Mouse (Mus musculus): ENCODE measurements around the gene Lpcat2b.

Gene Lpcat2b

GRCm38 (mm10) chr5:107447977-107448376 is 16.6 kb downstream of the Lpcat2b start:
- DNase-seq (ENCODE audit: low spot score): no peak

- DNase-seq (ENCODE audit: low spot score): no peak
Observed at GRCm38 (mm10) chr5:107448784-107449183, 17.4 kb downstream of the Lpcat2b start.

GRCm38 (mm10) chr5:107449620-107450019 is 18.3 kb downstream of the Lpcat2b start:
- DNase-seq (ENCODE audit: low spot score): no peak

GRCm38 (mm10) chr5:107450299-107450698 is 18.9 kb downstream of the Lpcat2b start:
- no peak for DNase-seq (ENCODE audit: low spot score)

GRCm38 (mm10) chr5:107462147-107463076 is 31.1 kb downstream of the Lpcat2b start:
- no peak for DNase-seq (ENCODE audit: low spot score)

GRCm38 (mm10) chr5:107466501-107466900 is 35.2 kb downstream of the Lpcat2b start:
- DNase-seq (ENCODE audit: low spot score): no peak

GRCm38 (mm10) chr5:107467098-107467497 is 35.7 kb downstream of the Lpcat2b start:
- no peak for DNase-seq (ENCODE audit: low spot score)

GRCm38 (mm10) chr5:107470600-107471329 is 39.4 kb downstream of the Lpcat2b start:
- DNase-seq (ENCODE audit: low spot score): no peak

- DNase-seq (ENCODE audit: low spot score): no peak
Observed at GRCm38 (mm10) chr5:107480194-107480593, 48.8 kb downstream of the Lpcat2b start.
